Mouse (Mus musculus): ENCODE data around the gene Ube2b. TPM values are rescaled to one million over a fixed set of nuclear protein-coding genes. Genes with fewer than 3 reads are reported as not detected.

The Ube2b gene
- polyA plus RNA-seq, 1 experiment from 2014 or later = 192 TPM

- no peak overlapping the region for H3K27ac ChIP-seq (replicated peaks; ENCODE audit: low read depth, low read length)
- DNase-seq (ENCODE audit: low spot score) = no peak
- H3K9me3 ChIP-seq (replicated peaks; ENCODE audit: control insufficient read depth, low read length) = no peaks in the 10 kb centered on the region
- ATAC-seq (replicated peaks; ENCODE audit: insufficient number of reproducible peaks, low FRiP score, low TSS enrichment, low read depth) = no peak
- H3K4me2 ChIP-seq (ENCODE audit: low read depth, low read length) = no peak overlapping the region
- H3K4me1 ChIP-seq (ENCODE audit: control insufficient read depth, insufficient read depth, low read length) = no peaks in the 10 kb centered on the region
- H3K36me3 ChIP-seq (replicated peaks; ENCODE audit: control insufficient read depth, insufficient read depth, low read depth, low read length) = no peaks in the 10 kb centered on the region
- H3K27me3 ChIP-seq (ENCODE audit: control insufficient read depth, insufficient read depth, low read length) = no peaks in the 10 kb centered on the region
- H3K9ac ChIP-seq (replicated peaks; ENCODE audit: low read length) = no peak overlapping the region
- 78% methylated on average over 9 of the region's 9 CpGs for WGBS
- H3K4me3 ChIP-seq (ENCODE audit: low read depth, low read length) = no peak overlapping the region
Measured at GRCm38 (mm10) chr11:52018217-52018616, 17.7 kb upstream of the Ube2b start.

- ATAC-seq (replicated peaks; ENCODE audit: insufficient number of reproducible peaks, low FRiP score, low TSS enrichment, low read depth) (no peak), DNase-seq (ENCODE audit: low spot score) (no peak)
- Histone ChIP-seq H3K4me1 (ENCODE audit: control insufficient read depth, insufficient read depth, low read length) (no peaks in the 10 kb centered on the region), H3K9me3 (replicated peaks; ENCODE audit: control insufficient read depth, low read length) (no peaks in the 10 kb centered on the region), H3K36me3 (replicated peaks; ENCODE audit: control insufficient read depth, insufficient read depth, low read depth, low read length) (no peaks in the 10 kb centered on the region), H3K9ac (replicated peaks; ENCODE audit: low read length) (no peak overlapping the region), H3K27me3 (ENCODE audit: control insufficient read depth, insufficient read depth, low read length) (no peaks in the 10 kb centered on the region), H3K27ac (replicated peaks; ENCODE audit: low read depth, low read length) (no peak overlapping the region), H3K4me2 (ENCODE audit: low read depth, low read length) (no peak overlapping the region), H3K4me3 (ENCODE audit: low read depth, low read length) (no peak overlapping the region)
- 81% methylated on average over 5 of the region's 5 CpGs for WGBS
Measured at GRCm38 (mm10) chr11:52011541-52011940, 11.0 kb upstream of the Ube2b start.

DNA sequence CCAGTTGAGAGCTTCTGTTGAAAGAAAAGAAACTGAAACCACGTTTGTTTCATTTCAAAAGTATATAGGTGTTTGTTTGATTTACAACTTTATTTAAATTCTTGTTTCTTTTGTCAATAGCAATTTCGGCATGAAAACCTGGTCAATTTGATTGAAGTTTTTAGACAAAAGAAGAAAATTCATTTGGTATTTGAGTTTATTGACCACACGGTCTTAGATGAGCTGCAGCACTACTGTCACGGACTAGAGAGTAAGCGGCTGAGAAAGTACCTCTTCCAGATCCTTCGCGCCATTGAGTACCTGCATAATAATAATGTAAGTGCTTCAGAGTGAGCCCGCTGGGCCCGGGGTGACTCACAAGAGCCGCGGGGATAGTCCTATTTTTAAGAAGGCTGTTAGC, 10.4 kb upstream of the Ube2b start:
- 89% methylated on average over 11 of the region's 11 CpGs for whole genome bisulfite sequencing
- ATAC-seq (replicated peaks; ENCODE audit: insufficient number of reproducible peaks, low FRiP score, low TSS enrichment, low read depth) = no peak
- no peaks in the 10 kb centered on the region for H3K9me3 ChIP-seq (replicated peaks; ENCODE audit: control insufficient read depth, low read length)

GRCm38 (mm10) chr11:52005586-52005985, 5.0 kb upstream of the Ube2b start:
- H3K9me3 ChIP-seq (replicated peaks; ENCODE audit: control insufficient read depth, low read length) = no peaks in the 10 kb centered on the region
- H3K27me3 ChIP-seq (ENCODE audit: control insufficient read depth, insufficient read depth, low read length) = no peaks in the 10 kb centered on the region
- no peaks in the 10 kb centered on the region for H3K4me1 ChIP-seq (ENCODE audit: control insufficient read depth, insufficient read depth, low read length)
- no peak for ATAC-seq (replicated peaks; ENCODE audit: insufficient number of reproducible peaks, low FRiP score, low TSS enrichment, low read depth)
- H3K4me2 ChIP-seq (ENCODE audit: low read depth, low read length) = no peak overlapping the region
- no peaks in the 10 kb centered on the region for H3K36me3 ChIP-seq (replicated peaks; ENCODE audit: control insufficient read depth, insufficient read depth, low read depth, low read length)
- DNase-seq (ENCODE audit: low spot score) = no peak
- 72% methylated on average over 2 of the region's 2 CpGs for WGBS
- no peak overlapping the region for H3K4me3 ChIP-seq (ENCODE audit: low read depth, low read length)
- no peak overlapping the region for H3K27ac ChIP-seq (replicated peaks; ENCODE audit: low read depth, low read length)
- H3K9ac ChIP-seq (replicated peaks; ENCODE audit: low read length) = no peak overlapping the region

More for the DNA sequence above, 10.4 kb upstream of the Ube2b start:
- H3K4me3 ChIP-seq (ENCODE audit: low read depth, low read length) = no peak overlapping the region
- H3K36me3 ChIP-seq (replicated peaks; ENCODE audit: control insufficient read depth, insufficient read depth, low read depth, low read length) = no peaks in the 10 kb centered on the region
- no peak overlapping the region for H3K9ac ChIP-seq (replicated peaks; ENCODE audit: low read length)
- no peaks in the 10 kb centered on the region for H3K27me3 ChIP-seq (ENCODE audit: control insufficient read depth, insufficient read depth, low read length)
- no peak overlapping the region for H3K4me2 ChIP-seq (ENCODE audit: low read depth, low read length)
- H3K27ac ChIP-seq (replicated peaks; ENCODE audit: low read depth, low read length) = no peak overlapping the region
- no peaks in the 10 kb centered on the region for H3K4me1 ChIP-seq (ENCODE audit: control insufficient read depth, insufficient read depth, low read length)
- no peak for DNase-seq (ENCODE audit: low spot score)

DNA sequence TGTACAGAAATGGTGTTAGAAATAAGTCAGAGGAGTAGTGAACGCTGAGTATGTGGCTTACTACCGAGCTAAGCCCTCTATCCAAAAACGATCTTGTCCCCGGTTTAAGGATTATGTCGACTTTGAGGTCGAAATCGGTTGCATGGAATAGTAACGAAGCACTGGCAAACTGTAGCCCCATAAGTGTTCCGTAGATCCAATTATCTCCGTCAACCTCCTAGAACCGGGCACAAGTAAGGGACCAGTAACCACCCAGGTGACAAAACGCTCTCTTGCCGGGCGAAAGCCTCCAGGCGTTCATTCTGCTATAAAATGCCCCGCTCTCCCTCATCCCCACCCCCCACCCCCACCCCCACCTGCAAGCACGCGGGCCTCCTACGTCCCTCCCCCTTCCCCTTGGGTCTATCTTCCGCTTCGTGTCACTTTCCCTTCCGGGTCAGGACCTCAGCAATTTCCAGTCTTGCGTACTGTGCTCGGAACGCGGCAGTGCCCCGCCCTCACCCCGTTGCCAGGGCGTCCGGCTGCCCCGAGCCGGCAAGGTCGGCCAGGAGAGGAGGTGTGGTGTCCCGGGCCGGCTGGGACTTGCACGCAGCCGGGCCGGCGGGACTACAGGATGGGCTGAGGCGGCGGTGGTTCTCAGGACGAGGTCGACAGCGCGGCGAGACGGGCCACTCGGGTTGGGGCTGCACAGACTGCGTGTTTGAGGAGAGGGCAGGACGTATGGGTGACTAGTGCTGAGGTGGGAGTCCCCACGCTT, 3.4 kb upstream of the Ube2b start, which contains the start of gene Cdkl3:
TSS of gene Cdkl3 (plus strand) at position 450 of the 757 bp plus-strand sequence.
- peak within 1 kb of the TSS; percentile 90 for H3K9ac ChIP-seq (replicated peaks; ENCODE audit: low read length)
- no peaks in the 10 kb centered on the region for H3K9me3 ChIP-seq (replicated peaks; ENCODE audit: control insufficient read depth, low read length)
- H3K4me2 ChIP-seq (ENCODE audit: low read depth, low read length) = peak within 1 kb of the TSS; percentile 60
- H3K36me3 ChIP-seq (replicated peaks; ENCODE audit: control insufficient read depth, insufficient read depth, low read depth, low read length) = no peaks in the 10 kb centered on the region
- H3K4me3 ChIP-seq (ENCODE audit: low read depth, low read length) = peak within 1 kb of the TSS; percentile 84
- peak; percentile 97 for DNase-seq (ENCODE audit: low spot score)
- ATAC-seq (replicated peaks; ENCODE audit: insufficient number of reproducible peaks, low FRiP score, low TSS enrichment, low read depth) = peak; percentile 88
- peak within 1 kb of the TSS; percentile 85 for H3K27ac ChIP-seq (replicated peaks; ENCODE audit: low read depth, low read length)
- no peaks in the 10 kb centered on the region for H3K27me3 ChIP-seq (ENCODE audit: control insufficient read depth, insufficient read depth, low read length)
- no peaks in the 10 kb centered on the region for H3K4me1 ChIP-seq (ENCODE audit: control insufficient read depth, insufficient read depth, low read length)
- WGBS = under 1% methylated on average over 51 of the region's 51 CpGs

GRCm38 (mm10) chr11:52003505-52003771, 2.9 kb upstream of the Ube2b start:
- H3K9ac ChIP-seq (replicated peaks; ENCODE audit: low read length) = peak overlapping the region; percentile 90
- peak overlapping the region; percentile 85 for H3K27ac ChIP-seq (replicated peaks; ENCODE audit: low read depth, low read length)
- peak overlapping the region; percentile 84 for H3K4me3 ChIP-seq (ENCODE audit: low read depth, low read length)
- DNase-seq (ENCODE audit: low spot score) = peak; percentile 31
- no peaks in the 10 kb centered on the region for H3K9me3 ChIP-seq (replicated peaks; ENCODE audit: control insufficient read depth, low read length)
- no peak for ATAC-seq (replicated peaks; ENCODE audit: insufficient number of reproducible peaks, low FRiP score, low TSS enrichment, low read depth)
- H3K4me2 ChIP-seq (ENCODE audit: low read depth, low read length) = peak overlapping the region; percentile 60
- no peaks in the 10 kb centered on the region for H3K36me3 ChIP-seq (replicated peaks; ENCODE audit: control insufficient read depth, insufficient read depth, low read depth, low read length)
- no peaks in the 10 kb centered on the region for H3K4me1 ChIP-seq (ENCODE audit: control insufficient read depth, insufficient read depth, low read length)
- H3K27me3 ChIP-seq (ENCODE audit: control insufficient read depth, insufficient read depth, low read length) = no peaks in the 10 kb centered on the region
- 21% methylated on average over 4 of the region's 4 CpGs for WGBS

GRCm38 (mm10) chr11:52002842-52003504, 2.4 kb upstream of the Ube2b start:
- no peaks in the 10 kb centered on the region for H3K9me3 ChIP-seq (replicated peaks; ENCODE audit: control insufficient read depth, low read length)
- H3K4me3 ChIP-seq (ENCODE audit: low read depth, low read length) = peak overlapping the region; percentile 84; the same call in 1 of the 2 replicates
- no peak for ATAC-seq (replicated peaks; ENCODE audit: insufficient number of reproducible peaks, low FRiP score, low TSS enrichment, low read depth)
- DNase-seq (ENCODE audit: low spot score) = no peak
- 79% methylated on average over 13 of the region's 13 CpGs for WGBS
- peak overlapping the region; percentile 60 for H3K4me2 ChIP-seq (ENCODE audit: low read depth, low read length)
- peak overlapping the region; percentile 90; the same call in 1 of the 2 replicates for H3K9ac ChIP-seq (replicated peaks; ENCODE audit: low read length)
- peak overlapping the region; percentile 85; the same call in 1 of the 2 replicates for H3K27ac ChIP-seq (replicated peaks; ENCODE audit: low read depth, low read length)
- H3K36me3 ChIP-seq (replicated peaks; ENCODE audit: control insufficient read depth, insufficient read depth, low read depth, low read length) = no peaks in the 10 kb centered on the region
- no peaks in the 10 kb centered on the region for H3K27me3 ChIP-seq (ENCODE audit: control insufficient read depth, insufficient read depth, low read length)
- no peaks in the 10 kb centered on the region for H3K4me1 ChIP-seq (ENCODE audit: control insufficient read depth, insufficient read depth, low read length)

GRCm38 (mm10) chr11:52001861-52002260, 1.3 kb upstream of the Ube2b start:
- Histone ChIP-seq H3K27ac (replicated peaks; ENCODE audit: low read depth, low read length) (no peak overlapping the region), H3K4me1 (ENCODE audit: control insufficient read depth, insufficient read depth, low read length) (no peaks in the 10 kb centered on the region), H3K9me3 (replicated peaks; ENCODE audit: control insufficient read depth, low read length) (no peaks in the 10 kb centered on the region), H3K9ac (replicated peaks; ENCODE audit: low read length) (no peak overlapping the region), H3K4me2 (ENCODE audit: low read depth, low read length) (no peak overlapping the region), H3K27me3 (ENCODE audit: control insufficient read depth, insufficient read depth, low read length) (no peaks in the 10 kb centered on the region), H3K36me3 (replicated peaks; ENCODE audit: control insufficient read depth, insufficient read depth, low read depth, low read length) (0 out of 2 replicates have a peak, but pooled peaks cover 3% of the 10 kb centered on the region), H3K4me3 (ENCODE audit: low read depth, low read length) (no peak overlapping the region)
- DNase-seq (ENCODE audit: low spot score) = no peak
- WGBS = 92% methylated on average over 8 of the region's 8 CpGs
- ATAC-seq (replicated peaks; ENCODE audit: insufficient number of reproducible peaks, low FRiP score, low TSS enrichment, low read depth) = no peak

All from embryonic facial prominence, embryonic 11.5 days (tissue).